Mouse (Mus musculus) activated CD4-positive, CD25-positive, alpha-beta regulatory T cell, adult 4 months (primary cell): ENCODE data around the gene Kctd2. TPM values are rescaled to one million over a fixed set of nuclear protein-coding genes. Genes with fewer than 3 reads are reported as not detected.

ENCODE experiments used
- ATAC-seq: one replicate; pipeline ENCODE4 v1.8.0; 2017
- polyA plus RNA-seq, 2 experiments: library from polyadenylated mRNA; unstranded; fragments of 100-300 nt; shearing (Covaris generic); gene quantifications; one replicate each; pipeline ENCODE4 v1.2.1; 2017

Gene Kctd2
- polyA plus RNA-seq, 2 experiments from 2014 or later = 6.9 to 12.2 TPM

DNA sequence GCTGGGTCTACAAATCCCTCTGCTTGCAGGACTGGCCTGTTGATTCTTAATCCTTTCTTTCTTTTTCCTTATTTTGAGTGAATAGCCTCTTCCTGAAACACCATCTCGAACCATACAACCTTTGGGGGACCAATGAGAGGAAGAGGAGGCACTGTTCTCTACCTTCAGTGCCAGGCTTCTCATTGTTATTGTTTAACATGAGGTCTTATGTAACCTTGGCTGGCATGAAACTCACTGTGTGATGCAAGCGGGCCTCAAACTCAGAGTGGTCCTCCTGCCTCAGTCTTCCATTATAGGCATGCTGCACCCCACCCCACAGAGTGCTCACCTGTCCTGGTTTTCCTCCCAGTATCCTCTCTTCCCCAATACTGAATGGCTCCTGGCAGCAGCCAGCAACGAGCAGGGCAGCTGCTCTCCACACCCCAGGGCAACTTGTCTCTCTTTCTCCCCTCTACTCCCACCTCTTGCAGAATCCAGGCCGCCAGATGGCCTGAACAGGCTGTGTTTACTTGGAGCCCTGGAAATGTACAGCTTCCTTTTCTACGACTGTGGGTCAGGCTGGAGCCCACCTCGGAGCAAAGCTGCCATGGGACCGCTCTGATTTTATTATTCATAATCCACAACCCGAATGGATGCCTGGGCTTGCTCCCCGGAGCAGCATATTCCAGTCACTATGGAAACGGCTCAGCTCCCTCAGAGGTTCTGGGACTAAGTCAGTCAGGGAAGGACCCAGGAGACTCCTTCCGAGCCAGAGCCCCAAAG, 19.1 kb upstream of the Kctd2 start:
- no peak for ATAC-seq

DNA sequence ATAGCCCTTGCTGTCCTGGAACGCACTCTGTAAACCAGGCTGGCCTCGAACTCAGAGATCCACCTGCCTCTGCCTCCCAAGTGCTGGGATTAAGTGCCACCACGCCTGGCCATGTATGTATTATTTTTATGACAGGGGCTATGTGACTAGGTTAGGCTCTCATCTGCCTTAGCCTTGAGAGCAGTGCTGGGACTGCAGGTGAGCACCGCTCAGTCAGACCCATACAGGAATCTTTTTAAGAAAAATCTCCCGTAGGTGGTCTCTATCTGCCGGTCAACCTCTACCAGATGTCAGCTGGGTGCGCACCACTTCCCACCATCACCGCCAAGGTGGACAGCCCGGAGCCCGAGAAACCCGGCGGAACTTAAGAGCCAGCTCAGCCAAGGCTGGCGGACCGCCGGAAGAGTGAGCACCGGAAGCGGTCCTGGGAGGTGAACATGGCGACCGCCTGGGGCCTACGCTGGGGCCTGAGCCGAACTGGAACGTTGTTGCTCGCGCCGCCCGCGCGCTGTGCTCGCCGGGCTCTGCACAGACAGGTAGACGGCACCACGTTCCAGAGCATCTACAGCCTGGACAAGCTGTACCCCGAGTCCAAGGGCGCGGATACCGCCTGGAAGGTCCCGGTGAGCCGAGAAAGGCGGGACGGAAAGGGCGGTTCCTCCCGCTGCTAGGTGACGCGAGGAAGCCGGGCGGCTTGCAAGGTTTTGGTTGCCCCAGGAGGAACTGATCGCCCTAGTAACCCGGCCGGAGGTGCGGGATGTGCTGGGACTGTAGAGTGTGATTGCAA, 16.4 kb upstream of the Kctd2 start, which contains the start of gene Mrpl58:
Gene Mrpl58 (plus strand): TSS at position 415 of the 787 bp plus-strand sequence.
- ATAC-seq = peak; percentile 58

DNA sequence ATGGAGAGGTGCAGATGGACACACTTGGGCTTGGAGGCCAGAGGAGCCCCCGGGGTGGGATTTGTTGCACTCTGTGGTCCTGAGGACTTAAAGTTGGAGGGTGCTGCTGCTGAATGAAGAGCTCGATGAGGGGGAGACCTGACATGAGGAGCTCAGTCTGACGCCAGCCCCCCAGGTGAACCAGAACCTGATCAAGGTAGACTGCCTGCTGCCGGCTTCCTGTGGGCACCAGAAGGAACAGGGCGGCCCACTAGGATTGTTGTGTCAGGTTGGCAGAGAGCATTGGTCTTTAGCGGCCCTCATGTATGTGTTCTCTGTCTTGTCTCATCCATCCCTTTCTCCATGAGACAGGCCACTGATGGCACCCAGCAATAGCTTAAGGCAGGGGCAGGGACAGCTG, 14.2 kb upstream of the Kctd2 start:
- no peak for ATAC-seq

DNA sequence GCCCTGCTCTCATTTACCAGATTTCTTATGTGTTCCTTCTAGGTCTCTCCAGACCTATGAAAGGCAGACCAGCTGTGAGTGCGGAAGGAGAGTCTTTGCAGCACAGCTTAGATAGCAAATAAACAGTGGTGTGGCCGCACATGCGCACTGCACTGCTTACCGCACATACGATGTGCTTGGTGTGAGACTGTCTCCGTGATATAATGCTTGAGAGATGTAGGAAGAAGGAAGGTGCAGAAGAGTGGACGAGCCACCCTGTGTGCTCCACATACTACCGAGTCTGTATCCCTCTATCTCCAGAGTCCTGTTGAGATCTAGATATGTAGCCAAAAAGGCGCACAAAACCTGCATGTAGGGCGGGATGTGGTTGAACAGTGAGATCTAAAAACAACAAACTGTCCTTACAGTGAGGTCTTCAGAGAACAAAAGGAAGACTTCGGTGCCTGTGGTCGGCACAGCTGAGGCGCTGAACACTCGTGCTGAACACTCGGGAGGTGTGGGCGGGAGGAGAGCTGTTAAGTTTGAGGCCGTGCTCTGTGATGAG, 13.0 kb upstream of the Kctd2 start:
- peak; percentile 70 for ATAC-seq

DNA sequence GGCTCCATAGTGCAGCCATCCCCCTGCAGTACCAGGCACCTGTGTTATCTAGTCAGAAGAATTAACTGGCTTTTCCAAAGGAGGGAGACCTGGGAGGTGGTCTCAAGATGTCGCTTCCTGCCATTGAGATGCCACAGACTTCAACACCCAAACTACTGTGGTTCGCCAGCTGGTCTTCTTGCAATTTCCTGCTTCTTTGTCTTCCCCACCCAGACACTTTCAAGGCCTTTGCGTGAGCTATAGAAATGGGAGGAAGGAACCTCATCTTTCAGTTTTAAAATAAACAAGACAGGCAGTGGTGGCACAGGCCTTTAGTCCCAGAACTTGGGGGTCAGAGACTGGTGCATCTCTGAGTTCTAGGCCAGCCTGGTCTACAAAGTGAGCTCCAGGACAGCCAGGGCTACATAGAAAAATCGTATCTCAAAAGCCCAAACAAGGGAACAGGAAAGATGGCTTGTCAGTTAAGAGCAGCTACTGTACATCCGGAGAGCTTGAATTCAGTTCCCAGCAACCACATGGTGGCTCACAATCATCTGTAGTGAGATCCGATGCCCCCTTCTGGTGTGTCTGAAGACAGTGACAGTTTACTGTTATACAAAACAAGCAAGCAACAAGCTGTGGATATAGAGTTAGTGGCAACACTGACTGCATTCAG, 11.5 kb upstream of the Kctd2 start:
- ATAC-seq = peak; percentile 7

DNA sequence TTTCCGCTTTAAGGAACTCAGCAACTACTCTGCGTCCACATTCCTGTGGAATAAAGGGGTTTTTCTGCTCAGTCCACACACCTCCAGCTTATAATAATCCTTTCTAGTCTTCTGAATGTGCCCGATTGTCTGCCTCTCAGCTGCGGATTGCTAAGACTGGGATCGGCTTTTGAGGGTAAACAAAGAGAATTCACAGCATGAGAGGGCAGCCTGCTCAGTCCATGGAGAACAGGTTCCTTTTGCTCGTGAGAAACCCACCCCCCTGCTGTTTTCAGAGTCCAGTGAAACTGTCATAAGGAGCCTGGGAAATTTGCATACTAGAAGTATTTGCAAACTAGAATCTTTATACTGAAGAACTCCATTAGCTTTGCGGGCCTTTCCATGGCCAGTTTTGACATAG, 10.4 kb upstream of the Kctd2 start:
- ATAC-seq = no peak

DNA sequence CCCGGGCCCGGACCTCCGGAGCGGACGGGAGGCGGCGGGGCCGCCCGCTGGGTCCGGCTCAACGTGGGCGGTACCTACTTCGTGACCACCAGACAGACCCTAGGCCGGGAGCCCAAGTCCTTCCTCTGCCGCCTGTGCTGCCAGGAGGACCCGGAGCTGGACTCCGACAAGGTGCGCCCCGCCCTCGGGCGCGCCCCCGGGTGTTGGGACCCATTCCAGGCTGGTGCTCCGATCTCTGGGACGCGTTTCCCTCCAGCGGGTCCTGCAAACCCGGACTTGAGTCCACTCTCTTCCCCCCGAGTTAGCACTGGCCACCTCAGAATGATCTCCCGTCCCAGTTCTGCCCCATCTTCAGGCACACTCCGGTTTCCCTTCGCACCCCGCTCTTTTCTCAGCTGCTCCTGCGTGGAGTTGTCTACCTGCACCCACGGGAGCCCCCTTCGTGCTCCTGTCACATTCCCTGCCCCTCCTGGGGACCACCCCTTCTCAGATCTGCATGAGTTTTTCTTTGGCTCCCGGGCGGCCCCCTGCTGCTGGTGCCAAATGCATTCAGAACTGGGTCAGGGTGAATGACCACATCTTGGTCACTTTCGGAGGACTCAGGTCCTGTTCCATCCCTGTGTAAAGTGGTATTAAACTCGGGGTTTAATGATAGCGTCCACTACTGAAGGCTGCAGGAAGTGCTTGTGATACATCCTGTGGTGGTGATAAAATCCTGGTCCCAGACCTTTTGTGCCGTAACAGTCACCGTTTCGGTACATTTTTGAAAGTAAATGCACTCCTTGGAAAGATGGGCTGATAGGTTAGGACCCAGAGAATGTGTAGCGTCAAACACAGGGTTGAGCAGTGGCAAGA, 635 bp downstream of the Kctd2 start:
- ATAC-seq = no peak

DNA sequence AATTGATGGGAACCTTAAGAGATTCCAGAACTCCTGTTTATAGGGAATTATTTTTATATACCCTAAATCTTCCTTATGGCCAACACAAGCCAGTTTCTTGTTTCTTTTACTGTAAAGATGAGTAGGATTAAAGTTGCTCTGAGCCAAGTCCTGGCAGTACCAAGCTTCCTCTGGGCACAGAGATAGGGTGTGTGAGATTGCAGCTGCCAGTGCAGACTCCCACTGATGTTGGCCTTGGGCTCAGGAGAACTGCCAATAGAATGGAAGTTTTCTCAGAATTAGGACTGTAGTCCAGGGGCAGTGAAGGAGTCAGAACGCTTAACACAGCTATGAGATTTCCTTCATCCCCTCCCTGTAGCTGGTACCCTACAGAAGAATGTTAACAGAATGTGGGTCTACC, 1.4 kb downstream of the Kctd2 start:
- no peak for ATAC-seq

DNA sequence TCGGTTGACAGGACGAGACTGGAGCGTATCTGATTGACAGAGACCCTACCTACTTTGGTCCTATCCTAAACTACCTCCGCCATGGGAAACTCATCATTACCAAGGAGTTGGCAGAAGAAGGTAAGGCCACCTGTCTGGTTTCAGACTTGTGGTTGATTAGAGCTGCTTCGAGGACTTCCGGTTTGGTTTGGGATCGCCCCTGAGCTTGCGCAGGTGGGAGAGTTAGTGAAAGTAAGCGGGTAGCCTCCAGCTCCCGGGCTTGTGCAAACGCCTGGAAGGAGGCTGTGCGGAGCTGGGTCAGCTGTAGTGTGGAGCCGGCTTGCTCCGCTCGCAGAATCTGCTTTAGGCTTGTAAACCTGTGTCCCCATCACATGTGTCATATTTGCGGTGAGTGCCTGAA, 2.0 kb downstream of the Kctd2 start:
- ATAC-seq = no peak

DNA sequence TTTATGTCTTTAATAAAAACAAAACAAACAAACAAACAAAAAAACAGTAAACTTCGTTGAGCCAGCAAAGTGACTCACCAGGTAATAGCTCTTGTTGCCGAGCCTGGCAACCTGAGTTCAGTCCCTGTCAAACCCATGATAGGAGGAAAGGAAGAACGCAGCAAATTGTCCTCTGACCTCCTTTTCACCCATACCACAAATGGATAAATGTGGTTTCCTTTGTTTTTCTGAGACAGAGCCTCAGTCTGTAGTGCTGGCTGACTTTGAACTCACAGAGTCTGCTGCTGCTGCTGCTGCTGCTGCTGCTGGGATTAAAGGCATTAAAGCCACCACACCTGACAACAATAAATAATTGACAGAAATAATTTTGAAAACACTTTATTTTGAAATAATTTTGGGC, 3.2 kb downstream of the Kctd2 start:
- no peak for ATAC-seq

DNA sequence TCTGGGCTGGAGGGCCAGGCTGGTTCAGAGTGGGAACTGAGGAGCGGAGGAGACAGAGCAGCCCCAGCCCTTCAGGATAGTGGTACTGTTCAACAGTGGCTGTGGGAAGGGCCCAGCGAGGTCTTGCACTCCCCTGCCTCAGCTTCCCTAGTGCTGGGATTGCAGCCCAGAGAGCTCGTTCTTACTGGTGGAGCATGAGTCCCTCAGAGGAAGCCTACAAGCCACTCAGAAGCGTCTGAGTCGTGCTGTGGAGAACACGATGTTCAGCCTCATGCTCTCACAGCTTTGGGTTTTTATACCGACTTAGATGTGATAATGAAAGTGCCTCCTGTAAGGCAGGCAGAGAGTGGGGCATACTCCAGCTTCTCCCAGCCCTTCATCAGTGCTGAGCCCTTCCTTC, 4.7 kb downstream of the Kctd2 start:
- ATAC-seq = no peak

DNA sequence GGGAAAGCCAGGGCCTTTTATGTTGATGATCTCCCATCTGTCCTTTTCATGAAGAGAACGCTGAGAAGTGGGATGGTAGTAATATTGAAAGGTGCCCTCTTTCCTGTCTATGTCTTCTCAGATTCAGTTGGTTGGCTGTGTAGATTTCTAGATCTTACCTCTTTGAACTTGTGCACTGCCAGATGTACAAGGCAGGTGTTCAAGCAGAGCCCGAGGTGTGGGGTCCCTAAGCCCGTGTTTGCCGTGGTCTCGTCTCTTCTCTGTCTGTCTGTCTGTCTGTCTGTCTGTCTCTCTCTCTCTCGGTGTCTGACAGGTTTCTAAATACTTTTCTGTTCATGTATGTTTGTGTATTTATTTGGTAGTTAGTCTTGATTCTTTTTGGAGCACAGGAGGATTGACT, 5.7 kb downstream of the Kctd2 start:
- no peak for ATAC-seq

DNA sequence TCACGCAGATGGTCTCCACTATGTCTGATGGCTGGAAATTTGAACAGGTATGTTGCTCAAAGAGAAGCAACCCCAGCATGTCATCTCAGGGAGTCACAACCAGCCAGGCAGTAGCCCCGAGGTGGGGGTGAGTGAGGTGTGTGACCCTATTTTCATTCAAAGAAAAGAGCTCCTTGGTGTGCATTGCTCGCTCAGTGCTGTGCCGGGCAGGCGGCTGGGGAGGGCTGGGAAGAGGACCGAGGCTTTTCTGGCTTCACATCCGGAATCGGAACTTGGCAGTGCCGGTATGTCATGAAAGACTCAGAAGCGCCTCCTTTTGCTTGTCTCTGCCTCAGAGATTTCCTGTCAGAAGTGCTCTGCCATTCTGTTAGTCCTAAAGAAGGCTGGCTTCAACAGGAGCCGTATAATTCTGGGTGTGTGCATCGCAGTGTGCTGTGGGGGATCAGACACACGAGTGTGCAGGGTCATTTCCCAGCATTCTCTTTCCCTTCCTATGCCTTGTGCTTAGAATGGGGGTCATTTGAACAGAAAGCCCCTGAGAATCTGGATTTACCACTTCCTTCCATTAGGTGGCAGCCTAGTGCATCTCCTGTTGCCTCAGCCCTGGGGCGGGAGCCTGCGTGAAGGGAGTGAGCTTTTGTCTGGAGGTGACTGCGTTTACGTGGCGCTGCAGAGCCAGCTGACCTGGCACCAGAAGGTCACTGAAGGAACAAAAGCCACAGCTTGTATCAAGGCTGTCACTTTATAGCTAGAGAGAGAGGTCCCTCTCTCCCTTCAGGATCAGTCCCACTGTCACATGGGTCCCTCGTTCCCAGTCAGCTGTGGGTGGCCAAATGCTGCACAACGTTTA, 7.8 kb downstream of the Kctd2 start:
- ATAC-seq = peak; percentile 61

DNA sequence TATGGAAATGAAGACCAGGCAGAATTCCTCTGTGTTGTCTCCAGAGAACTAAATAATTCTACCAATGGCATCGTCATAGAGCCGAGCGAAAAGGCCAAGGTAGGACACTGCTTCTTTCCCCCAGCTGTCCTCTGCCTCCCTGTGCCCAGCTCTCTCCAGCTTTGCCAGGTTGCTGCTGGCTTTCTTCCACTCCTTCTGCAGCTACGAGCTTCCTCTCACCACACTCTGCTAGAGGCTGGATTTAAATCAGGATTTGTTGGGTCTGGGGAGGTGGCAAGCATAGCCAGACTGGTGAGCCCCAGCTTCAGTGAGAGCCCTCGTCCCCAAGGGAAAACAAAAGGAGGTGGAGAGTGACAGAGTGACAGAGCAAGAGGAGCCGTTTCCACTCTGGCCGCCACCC, 9.4 kb downstream of the Kctd2 start:
- no peak for ATAC-seq

DNA sequence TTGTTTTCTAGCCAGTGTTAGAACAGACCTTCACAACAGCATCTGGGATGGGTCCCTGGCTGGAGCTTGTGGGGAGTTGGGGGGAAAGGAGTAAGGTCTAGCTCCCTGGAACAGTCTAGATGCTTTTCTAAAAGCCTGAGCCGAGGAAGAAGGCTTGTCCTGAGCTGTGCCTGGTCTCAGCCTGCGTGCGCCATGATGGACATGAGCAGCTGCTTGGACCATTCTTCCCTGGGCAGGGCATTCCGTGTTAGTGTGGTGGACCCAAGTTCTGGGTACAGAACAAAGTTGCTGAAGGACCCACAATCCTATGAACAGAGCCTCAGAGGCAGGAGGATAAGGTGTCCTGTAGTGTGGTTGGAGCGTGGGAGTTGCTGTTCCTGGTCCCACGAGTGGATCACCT, 10.6 kb downstream of the Kctd2 start:
- ATAC-seq = no peak

DNA sequence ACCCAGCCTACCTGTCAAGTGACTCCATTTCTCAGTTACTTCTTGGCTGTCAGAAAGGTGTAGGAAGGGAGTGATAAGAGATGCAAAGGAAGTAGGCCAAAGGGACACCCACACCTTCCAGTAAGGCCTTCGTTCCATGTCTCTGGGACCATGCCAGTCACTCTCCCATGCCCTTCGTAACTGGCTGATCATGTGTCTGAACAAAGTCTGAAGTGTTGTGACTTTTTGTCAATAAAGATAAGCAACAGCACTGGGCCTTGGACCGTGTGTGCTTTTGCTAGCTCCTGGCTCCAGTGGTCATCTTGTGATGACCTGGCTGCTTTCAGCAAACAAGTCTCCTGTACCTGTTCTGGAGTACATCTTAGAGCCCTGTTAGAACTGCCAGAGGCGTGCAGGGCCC, 12.9 kb downstream of the Kctd2 start:
- ATAC-seq = no peak

DNA sequence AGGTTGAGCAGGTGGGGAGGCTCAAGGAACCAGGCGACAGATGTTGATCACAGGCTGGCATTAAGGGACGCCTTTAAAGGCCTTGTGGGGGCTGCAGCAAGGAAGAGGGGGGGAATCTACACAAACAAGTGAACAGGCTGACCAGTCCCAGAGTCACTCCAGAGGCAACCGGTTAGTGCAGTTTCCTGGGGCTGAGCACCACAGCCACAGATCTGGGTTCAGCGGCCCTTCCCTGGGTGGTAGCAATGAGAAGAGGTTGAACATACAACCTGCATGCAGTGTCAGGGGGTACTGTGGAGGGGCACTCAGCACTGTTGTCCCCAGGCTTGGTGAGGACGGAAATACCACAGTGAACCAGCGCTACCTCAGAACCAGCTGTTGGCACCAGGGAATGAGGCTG, 13.4 kb downstream of the Kctd2 start:
- no peak for ATAC-seq

DNA sequence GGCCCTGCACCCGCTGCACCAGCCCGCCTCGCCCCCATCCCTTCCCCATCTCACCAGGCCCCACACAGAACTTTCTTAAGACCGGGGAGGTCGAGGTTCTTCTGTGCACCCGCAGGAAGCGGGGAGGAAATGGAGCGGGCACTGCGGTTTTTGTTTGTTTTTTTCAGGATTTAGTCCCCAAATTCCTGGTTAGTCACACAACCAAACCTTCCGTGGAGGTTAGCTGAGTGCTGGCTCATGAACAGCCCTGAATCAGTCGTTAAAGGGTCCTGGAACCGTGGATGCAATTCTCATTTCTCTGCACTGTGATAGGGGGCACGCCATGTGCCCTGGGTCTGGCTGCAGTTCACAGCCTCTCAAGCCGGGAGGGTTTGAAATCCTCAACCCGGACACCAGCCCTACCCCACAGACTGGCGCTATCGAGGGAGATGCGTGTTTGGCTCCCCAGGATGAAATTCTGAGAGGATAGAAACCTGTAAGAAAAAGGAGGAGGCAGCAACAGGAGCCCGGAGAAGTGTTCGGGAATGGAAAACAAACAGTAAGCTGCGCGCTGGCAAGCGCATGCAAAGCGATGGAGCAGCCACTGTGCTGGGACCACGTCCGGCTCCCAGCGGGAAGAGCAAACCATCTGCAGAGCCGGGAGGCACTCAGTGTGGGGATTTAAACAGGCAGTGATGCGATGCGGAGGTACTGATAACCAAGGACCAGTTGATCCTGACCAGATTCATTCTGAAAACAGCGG, 15.8 kb downstream of the Kctd2 start:
- ATAC-seq = no peak

DNA sequence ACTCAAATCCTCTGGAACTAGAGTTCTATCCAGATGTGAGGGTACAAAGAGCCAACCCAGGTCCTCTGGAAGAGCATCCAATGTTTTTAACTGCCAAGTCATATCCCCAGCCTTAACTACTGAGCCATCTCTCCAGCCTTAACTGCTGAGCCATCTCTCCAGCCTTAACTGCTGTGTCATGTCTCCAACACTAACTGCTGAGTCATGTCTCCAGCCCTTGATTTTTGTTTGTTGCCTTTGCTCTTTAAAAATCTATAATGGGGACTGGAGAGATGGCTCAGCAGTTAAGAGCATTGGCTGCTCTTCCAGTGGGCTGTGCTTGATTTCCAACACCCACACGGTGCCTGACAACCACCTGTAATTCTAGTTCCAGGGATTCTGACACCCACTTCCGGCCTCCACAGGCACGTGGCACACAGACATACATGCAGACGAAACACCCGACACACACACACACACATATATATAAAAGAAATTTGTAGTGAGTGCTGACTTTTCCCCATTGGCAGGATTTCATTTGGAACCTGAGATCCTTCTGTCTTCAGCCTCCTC, 17.7 kb downstream of the Kctd2 start:
- no peak for ATAC-seq

DNA sequence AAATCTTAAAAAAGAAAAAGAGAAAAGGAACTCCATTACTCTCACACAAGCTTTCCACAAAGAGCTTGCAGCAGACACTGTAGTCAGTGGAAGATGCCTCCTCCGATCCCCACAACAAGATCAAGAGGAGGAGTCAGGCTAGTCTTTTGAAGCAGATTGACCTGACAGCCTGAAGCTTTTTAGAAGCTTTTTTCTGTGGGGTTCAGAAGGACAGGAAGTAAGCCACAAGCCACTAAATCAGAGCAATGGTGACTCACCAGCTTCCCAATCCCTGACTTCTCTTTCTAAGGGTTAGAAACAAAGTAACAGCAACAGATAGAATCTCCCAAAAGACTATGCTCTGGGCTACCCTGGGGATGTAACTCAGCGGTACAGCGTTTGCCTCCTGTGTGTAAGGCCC, 19.4 kb downstream of the Kctd2 start:
- ATAC-seq = no peak
